Mouse (Mus musculus) CD4-positive helper T cell, adult 2 months (primary cell): ENCODE data around the gene Cdk5.

ENCODE experiments used
- DNase-seq: peaks from one replicate; pipeline ENCODE4 v3.0.0-alpha.2; 2012; ENCODE audit warnings: low read depth, missing footprints, low spot score

Gene Cdk5

DNA sequence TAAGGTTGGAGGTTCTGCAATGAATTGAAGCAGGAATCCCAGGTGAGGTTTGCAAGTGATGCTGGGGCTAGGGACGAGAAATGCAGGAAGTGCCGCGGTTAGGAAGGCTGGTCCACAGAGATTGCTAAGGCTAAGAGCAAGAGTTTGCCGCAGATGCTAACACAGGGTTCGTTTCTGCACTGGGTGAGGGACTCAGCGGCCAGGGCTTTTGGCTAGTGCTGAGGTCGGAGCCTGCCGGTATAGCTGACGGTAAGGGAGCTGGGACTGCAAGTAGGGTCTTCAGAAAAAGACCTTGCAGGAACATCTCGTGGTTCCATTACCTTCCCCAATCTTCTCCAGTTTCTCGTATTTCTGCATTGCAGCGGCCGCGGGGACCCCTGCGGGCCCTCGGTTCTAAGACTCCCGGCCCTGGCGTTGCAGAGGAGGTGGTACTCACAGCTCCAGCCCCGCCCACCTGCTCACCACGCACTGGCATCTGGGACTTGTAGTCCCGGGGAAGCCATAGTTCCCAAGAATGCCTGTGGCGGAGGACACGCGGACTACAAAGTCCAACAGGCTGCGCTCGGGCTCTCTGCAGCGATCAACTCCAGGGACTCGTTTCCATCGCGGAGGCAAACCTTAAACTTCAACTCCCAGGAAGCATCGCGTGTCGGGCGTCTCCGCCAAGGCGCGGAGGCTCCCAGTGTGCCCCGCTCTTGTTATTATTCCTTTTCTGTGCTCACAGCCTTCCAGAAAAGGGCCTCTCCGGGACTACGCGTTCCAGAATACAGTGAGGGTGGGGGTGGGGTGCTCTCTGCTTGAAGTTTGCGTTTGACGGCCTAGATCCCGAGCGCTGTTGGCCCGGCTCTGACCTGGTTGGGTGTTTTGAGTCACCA, at the start of gene Cdk5, which contains the start of gene Slc4a2:
Cdk5 (minus strand) TSS at position 402 of the 875 bp plus-strand sequence.
Slc4a2 (plus strand) TSS at position 709 of the 875 bp plus-strand sequence.
- peak; percentile 99 for DNase-seq

GRCm38 (mm10) chr5:24470600-24470999, 47.3 kb upstream of the Cdk5 start:
- peak; percentile 74 for DNase-seq

DNA sequence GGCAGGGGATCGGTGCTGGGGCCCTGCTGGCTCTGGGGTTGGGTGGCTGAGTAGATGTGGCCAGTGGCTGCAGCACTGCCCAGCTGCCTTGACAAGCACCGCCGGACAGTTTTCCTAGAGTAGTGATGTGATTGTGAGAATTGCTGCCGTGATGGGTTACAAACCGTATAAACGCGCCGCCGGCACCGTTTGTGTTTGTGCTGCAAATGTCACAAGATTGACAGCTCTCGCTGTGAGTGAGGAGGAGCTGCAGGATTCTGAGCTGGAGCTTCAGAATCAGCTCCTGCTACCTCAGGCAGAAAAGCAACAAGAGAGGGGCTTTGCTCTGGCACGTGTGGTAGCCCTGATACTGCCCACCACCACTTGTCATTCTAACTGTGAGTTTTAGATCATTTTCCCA, 43.4 kb upstream of the Cdk5 start:
- DNase-seq = no peak

GRCm38 (mm10) chr5:24455613-24456012, 32.3 kb upstream of the Cdk5 start:
- DNase-seq = no peak

DNA sequence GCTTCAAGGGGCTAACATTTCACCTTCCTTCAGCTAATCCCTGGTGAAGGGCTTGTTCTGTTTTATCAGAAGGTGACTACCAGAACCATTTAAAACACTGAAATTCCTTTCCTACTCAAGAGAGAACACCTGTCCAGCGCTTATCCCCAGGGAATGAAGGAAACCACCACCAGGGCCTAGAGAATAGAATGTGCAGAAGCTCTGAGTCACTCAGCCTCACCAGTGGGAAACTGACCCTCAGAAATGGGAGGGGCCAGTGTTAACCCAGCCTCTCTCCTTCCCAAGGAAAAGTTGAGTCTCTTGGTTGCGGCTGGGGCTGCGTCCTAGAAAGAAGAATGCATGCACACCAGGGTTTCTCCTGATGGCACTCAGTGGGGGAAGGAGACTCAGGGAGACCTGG, 31.7 kb upstream of the Cdk5 start:
- DNase-seq = no peak

GRCm38 (mm10) chr5:24453985-24454303, 30.6 kb upstream of the Cdk5 start:
- no peak for DNase-seq

GRCm38 (mm10) chr5:24453283-24453984, 30.1 kb upstream of the Cdk5 start:
- no peak for DNase-seq

GRCm38 (mm10) chr5:24452691-24453233, 29.4 kb upstream of the Cdk5 start:
- peak; percentile 49 for DNase-seq

DNA sequence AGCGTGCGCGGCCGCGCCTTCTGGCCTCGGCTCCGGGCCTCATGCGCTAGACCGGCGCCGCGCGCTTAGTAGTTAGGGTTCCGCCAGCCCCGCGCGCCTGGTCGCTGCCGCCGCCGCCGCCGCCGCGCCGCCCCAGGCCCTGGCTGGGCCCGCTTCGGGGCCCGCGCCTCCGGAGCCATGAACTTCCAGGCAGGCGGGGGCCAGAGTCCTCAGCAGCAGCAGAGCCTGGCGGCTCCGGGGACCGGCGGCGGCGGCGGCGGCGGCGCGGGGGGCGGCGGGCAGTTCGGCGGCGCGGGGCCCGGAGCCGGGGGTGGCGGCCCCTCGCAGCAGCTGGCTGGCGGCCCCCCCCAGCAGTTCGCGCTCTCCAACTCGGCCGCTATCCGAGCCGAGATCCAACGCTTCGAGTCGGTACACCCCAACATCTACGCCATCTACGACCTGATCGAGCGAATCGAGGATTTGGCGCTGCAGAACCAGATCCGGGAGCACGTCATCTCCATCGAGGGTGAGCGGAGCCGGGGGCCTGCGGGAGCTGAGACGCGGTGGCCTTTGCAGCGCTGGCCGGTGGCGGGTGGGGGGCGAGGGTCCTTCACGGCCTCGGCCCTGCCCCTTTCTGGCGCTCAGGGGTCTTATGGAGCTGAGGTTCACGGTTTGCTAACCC, 28.8 kb upstream of the Cdk5 start, which contains the start of gene Agap3:
Agap3 (plus strand) TSS at position 148 of the 661 bp plus-strand sequence.
- peak; percentile 57 for DNase-seq

DNA sequence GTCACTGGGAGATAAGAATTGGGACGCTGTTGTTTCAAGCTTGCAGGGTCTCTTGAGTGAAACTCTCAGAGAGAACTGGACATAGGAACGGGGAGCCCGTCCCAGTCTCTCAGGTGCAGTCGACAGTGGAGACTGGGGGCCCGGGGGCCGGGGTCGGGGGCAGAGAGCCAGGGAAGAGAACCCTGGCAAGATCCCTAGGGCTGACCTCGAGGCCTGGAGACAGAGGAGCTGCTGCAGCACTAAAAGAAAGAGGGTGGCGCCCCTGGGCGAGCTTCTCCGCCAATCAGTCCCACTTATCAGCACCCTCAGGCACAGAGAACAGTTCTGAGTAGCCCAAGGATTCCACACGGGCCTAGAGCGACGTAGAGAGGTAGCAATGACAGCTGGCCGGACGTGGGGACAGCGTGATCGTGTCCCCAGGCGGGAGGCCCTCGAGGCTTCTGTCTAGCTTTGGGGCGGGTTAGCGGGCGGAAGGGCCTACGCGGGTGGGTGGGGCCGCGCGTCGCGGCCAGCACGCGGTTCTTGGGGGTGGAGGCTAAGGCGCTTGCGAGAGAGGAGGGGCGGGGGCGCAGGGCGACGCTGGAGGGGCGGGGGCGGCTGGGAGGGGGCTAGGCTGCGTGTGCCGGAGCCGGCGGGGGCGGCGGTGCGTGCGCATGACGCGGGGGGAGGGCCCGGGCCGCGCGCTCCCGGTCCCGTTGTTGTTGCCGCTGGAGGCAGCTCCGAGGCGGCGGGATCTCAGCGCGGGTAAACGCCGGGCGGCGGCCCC, 28.1 kb upstream of the Cdk5 start:
- DNase-seq = peak; percentile 94

GRCm38 (mm10) chr5:24447624-24448298, 24.4 kb upstream of the Cdk5 start, which contains the start of gene Tmub1:
Tmub1 (minus strand) TSS chr5:24447854.
- DNase-seq = peak; percentile 91

GRCm38 (mm10) chr5:24446630-24447029, 23.3 kb upstream of the Cdk5 start:
- no peak for DNase-seq

- DNase-seq = no peak
Measured at GRCm38 (mm10) chr5:24445428-24446080, 22.2 kb upstream of the Cdk5 start.

DNA sequence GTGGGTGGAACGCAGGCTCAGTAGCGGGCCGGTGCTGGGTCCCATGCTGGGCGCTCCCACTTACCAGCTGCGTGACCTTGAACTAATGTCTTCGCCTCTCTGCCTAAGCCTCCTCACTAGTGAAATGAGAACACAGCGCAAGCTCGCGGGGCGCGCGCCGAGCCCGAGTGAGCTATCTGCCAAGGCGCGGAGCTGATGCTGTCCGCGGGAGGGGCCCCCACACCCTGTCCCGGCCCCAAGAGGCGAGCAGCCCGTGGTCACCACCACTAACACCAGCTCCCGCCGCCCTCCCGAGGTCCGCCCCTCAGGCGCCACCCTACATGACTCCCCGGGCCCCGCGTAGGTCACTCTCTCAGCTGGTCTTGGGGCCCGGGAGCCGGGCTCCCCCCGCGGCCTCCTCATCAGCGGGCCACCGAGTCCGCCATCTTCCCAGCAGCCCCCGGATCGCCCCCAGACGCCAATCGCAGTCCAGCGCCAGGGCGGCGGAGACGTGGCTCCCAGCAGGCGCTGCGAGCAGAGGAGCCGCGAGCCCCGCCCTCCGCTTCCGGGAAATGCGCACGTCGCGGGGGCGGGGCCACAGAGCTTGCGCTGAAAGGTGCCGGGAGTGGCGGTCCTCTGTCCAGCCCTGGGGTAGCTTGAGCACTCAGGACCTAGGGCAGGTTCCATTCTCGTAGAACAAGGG, 21.6 kb upstream of the Cdk5 start, which contains the start of gene Fastk:
Fastk (minus strand) TSS at position 542 of the 682 bp plus-strand sequence.
- DNase-seq = peak; percentile 92

DNA sequence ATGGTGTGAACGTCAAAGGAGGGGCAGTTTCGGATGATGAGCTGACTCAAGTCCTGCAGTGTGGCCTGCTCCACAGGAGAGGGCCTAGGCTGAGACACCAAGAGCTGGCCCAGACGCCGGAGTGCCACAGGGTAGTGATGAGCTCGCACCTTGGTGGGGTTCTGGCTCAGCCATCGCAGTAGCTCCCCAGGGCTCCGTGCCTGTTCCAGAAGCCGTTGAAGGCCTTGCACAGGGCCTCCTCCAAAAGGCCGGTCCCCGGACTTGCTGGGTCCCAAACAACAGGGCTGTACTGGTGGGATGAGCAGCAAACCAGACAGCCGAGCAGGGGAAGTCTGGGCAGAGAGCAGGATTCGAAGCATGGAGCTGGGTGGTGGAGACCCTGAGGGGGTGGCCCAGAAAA, 20.6 kb upstream of the Cdk5 start:
- DNase-seq = no peak

DNA sequence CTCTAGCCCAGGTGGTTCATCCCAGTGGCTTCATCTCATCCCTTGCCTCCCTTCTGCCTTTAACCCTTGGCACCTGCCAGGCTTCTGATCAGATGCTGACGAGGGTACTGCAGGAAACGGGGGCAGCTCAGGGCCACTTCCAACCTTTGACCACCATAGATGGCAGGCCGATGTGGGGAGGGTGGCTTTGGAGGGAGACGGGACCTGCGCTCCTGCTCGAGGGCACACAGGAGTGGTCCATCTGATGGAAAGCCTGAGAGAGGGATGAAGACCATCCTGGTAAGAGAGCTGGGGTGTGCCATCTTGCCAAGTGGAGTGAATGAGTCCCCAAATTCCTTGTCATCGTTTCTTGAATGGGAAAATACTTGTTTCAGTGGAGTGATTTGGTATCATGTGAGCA, 19.9 kb upstream of the Cdk5 start:
- no peak for DNase-seq

- no peak for DNase-seq
Measured at GRCm38 (mm10) chr5:24442029-24442428, 18.7 kb upstream of the Cdk5 start.

GRCm38 (mm10) chr5:24441187-24441586, 17.9 kb upstream of the Cdk5 start:
- DNase-seq = no peak

GRCm38 (mm10) chr5:24433993-24434392, 10.7 kb upstream of the Cdk5 start:
- DNase-seq = no peak
